Mouse (Mus musculus) neural tube, embryonic 15.5 days (tissue): ENCODE measurements around the gene Cacybp. TPM values are rescaled to one million over a fixed set of nuclear protein-coding genes. Genes with fewer than 3 reads are reported as not detected.

Source experiments
- ATAC-seq: fragments of 200-750 bp; cut with Nextera tagmentation; 2 replicates; pipeline ENCODE4 v1.8.0; 2017; ENCODE audit warnings: mild to moderate bottlenecking, moderate TSS enrichment, moderate library complexity; ENCODE audit not compliant: low FRiP score
- H3K27ac ChIP-seq: fragments of 300-500 bp; sonication (generic); replicated peaks from 2 replicates; pipeline ENCODE4 v1.5.1; 2015; ENCODE audit warnings: mild to moderate bottlenecking, inconsistent platforms
- H3K27me3 ChIP-seq: fragments of 300-500 bp; sonication (generic); replicated peaks from 2 replicates; pipeline ENCODE4 v1.6.1; 2015; ENCODE audit warnings: inconsistent platforms
- H3K36me3 ChIP-seq: fragments of 300-500 bp; sonication (generic); 2 replicates; pipeline ENCODE4 v1.6.1; 2015; ENCODE audit warnings: inconsistent platforms
- H3K4me1 ChIP-seq: fragments of 300-500 bp; sonication (generic); 2 replicates; pipeline ENCODE4 v1.6.1; 2015; ENCODE audit warnings: inconsistent platforms
- H3K4me2 ChIP-seq: fragments of 300-500 bp; sonication (generic); 2 replicates; pipeline ENCODE4 v1.6.1; 2015; ENCODE audit warnings: inconsistent platforms, mild to moderate bottlenecking, moderate library complexity
- H3K4me3 ChIP-seq: fragments of 300-500 bp; sonication (generic); replicated peaks from 2 replicates; pipeline ENCODE4 v1.5.1; 2015; ENCODE audit warnings: mild to moderate bottlenecking, inconsistent platforms
- H3K9ac ChIP-seq: fragments of 300-500 bp; sonication (generic); replicated peaks from 2 replicates; pipeline ENCODE4 v1.6.1; 2015; ENCODE audit warnings: mild to moderate bottlenecking, inconsistent platforms
- H3K9me3 ChIP-seq: fragments of 300-500 bp; sonication (generic); replicated peaks from 2 replicates; pipeline ENCODE4 v1.6.1; 2016; ENCODE audit warnings: inconsistent platforms
- WGBS: fragments of 180-500 bp; shearing (Covaris S2); methylation state at CpG from one replicate; pipeline ENCODE4 v1.1.7; 2015; ENCODE audit warnings: mixed read lengths; 5-methylcytosine and 5-hydroxymethylcytosine counted together
- polyA plus RNA-seq: library from polyadenylated mRNA; unstranded; fragments of >200 nt; fragmentation: Nextera tagmentation; extraction: Ambion mirVana; gene quantifications from 2 replicates; pipeline ENCODE4 v1.2.1, GENCODE M21; 2015

Cacybp gene
- polyA plus RNA-seq, 1 experiment from 2014 or later: 278 TPM

DNA sequence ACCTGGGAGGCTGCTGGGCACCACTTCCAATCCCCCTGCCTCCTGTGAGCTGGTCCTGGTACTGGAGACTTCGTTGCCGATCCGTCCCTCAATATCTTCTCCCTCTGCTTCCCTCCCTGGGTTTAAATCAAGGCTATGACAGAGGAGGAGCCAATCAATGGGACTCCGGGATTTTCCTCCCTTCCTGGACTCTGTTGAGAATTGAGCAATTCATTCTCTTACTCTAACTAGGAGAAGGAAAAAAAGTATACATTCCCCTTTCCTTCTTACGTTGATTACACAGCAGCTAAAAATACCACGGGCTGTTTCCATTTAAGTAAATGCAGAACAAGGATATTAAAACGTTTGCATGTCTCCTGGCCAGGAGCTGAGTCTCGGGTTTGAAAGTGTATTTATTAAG is 59.2 kb downstream of the Cacybp start, which contains the start of gene Tnn:
TSS of gene Tnn (minus strand) at position 101 of the 400 bp plus-strand sequence.
- H3K27ac ChIP-seq: no peak within 1 kb of the TSS
- 76% methylated on average over 8 of the region's 8 CpGs for WGBS
- H3K4me2 ChIP-seq: no peak within 1 kb of the TSS
- no peak for ATAC-seq
- H3K9ac ChIP-seq: no peak within 1 kb of the TSS
- H3K9me3 ChIP-seq: no peaks in the 10 kb centered on the region
- H3K4me1 ChIP-seq: 0 out of 2 replicates have a peak, but pooled peaks cover 11% of the 10 kb centered on the region
- no peak within 1 kb of the TSS for H3K4me3 ChIP-seq
- H3K27me3 ChIP-seq: no peaks in the 10 kb centered on the region
- no peaks in the 10 kb centered on the region for H3K36me3 ChIP-seq

Other genes with a start within 250 kb of the Cacybp start
- 3.4 and 9.2 TPM in 2 replicates for gene 4930523C07Rik, start 168.5 kb downstream of the Cacybp start, polyA plus RNA-seq
- 0.20 and 0.91 TPM in 2 replicates for gene Tnn, start 59.3 kb downstream of the Cacybp start, polyA plus RNA-seq
- 130 and 154 TPM in 2 replicates for gene Mrps14, start 17.7 kb downstream of the Cacybp start, polyA plus RNA-seq